Mouse (Mus musculus): Measurements from ENCODE around the gene Pdzd2.

DNA sequence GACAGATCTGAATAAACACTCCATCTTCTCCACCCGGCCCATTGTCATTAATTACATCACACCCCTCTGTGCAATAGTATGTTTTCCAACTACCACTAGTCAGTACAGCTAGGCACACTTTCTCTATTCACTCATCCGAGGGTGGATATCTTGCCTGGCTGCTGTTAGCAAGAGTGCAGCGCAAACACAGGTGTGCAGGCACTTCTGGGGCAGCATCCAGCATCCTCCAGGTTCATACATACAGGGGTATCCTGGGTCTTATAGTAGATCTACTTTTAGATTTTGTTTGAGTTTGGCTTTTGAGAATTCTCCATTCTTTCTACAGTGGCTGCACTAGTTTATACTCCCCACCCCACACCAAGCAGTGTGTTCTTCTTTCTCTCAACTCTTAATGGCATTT, 99.9 kb downstream of the Pdzd2 start:
- TF ChIP-seq POLR2A (IDR thresholded peaks at IDR 0.05; ENCODE audit: low read depth, low read length) (no peak), CTCF (IDR thresholded peaks at IDR 0.05; ENCODE audit: borderline replicate concordance, insufficient read depth, low read length) (no peak)

All from embryonic fibroblast, embryonic 13.5 days (primary cell).